8 mouse cellular contexts compared by ENCODE assay signal in genomic region chr8:116921005-116921336, GRCm38 (mm10). TPM values are rescaled to one million over a fixed set of nuclear protein-coding genes. Genes with fewer than 3 reads are reported as not detected.
DNase-seq lines count a peak whose midpoint lies in the region; ATAC-seq and TF ChIP-seq lines count a peak whose summit lies in the region.

No protein-coding gene starts in this region.

- no peak for TF ChIP-seq POLR2A in ES-Bruce4 (IDR thresholded peaks at IDR 0.05; ENCODE audit: insufficient read depth, low read length)
- no peak for TF ChIP-seq POLR2A in olfactory bulb, adult 2 months (IDR thresholded peaks at IDR 0.05; ENCODE audit: insufficient read depth, low read depth, low read length)

- ATAC-seq in heart, embryonic 16.5 days (replicated peaks; ENCODE audit: extremely low read depth, insufficient read depth, low FRiP score), result peak; percentile 53
- peak; percentile 52 for ATAC-seq in embryonic facial prominence, embryonic 13.5 days (ENCODE audit: insufficient number of reproducible peaks, insufficient read depth, low FRiP score, low TSS enrichment, low read depth)
- ATAC-seq in limb, embryonic 12.5 days (ENCODE audit: insufficient number of reproducible peaks, insufficient read depth, low FRiP score, low TSS enrichment, low read depth), result peak; percentile 74

- peak overlapping the region; percentile 96 for H3K27ac ChIP-seq in heart, embryonic 16.5 days (ENCODE audit: low read length)
- no peak overlapping the region for H3K27ac ChIP-seq in ES-Bruce4 (ENCODE audit: insufficient read depth, low read length)
- peak overlapping the region; percentile 74 for H3K27ac ChIP-seq in embryonic facial prominence, embryonic 13.5 days
- H3K27ac ChIP-seq in limb, embryonic 12.5 days, result peak overlapping the region; percentile 60
- peak overlapping the region; percentile 22; the same call in 1 of the 2 replicates for H3K27ac ChIP-seq in olfactory bulb, adult 2 months (ENCODE audit: insufficient read depth, low read depth, low read length)

- peak overlapping the region; percentile 91 for H3K9ac ChIP-seq in heart, embryonic 16.5 days (ENCODE audit: low read length)
- peak overlapping the region; percentile 84 for H3K9ac ChIP-seq in ES-Bruce4 (ENCODE audit: low read depth, poor library complexity, severe bottlenecking)
- H3K9ac ChIP-seq in embryonic facial prominence, embryonic 13.5 days, result peak overlapping the region; percentile 87
- H3K9ac ChIP-seq in limb, embryonic 12.5 days (replicated peaks), result peak overlapping the region; percentile 81

- peak overlapping the region; percentile 85 for H3K4me2 ChIP-seq in heart, embryonic 16.5 days (ENCODE audit: low read depth, low read length)
- peak overlapping the region; percentile 78 for H3K4me2 ChIP-seq in embryonic facial prominence, embryonic 13.5 days
- H3K4me2 ChIP-seq in limb, embryonic 12.5 days, result peak overlapping the region; percentile 76

- WGBS in heart, embryonic 16.5 days, result under 1% methylated on average over 22 of the region's 22 CpGs
- WGBS in embryonic facial prominence, embryonic 13.5 days, result under 1% methylated on average over 22 of the region's 22 CpGs
- WGBS in limb, embryonic 12.5 days, result under 1% methylated on average over 22 of the region's 22 CpGs
- under 1% methylated on average over 22 of the region's 22 CpGs for WGBS in olfactory bulb, adult 2 months

- no peak for TF ChIP-seq CTCF in ES-Bruce4 (IDR thresholded peaks at IDR 0.05; ENCODE audit: low read depth, low read length)
- TF ChIP-seq CTCF in olfactory bulb, adult 2 months (IDR thresholded peaks at IDR 0.05; ENCODE audit: insufficient read depth, low read depth, low read length), result no peak

- H3K27me3 ChIP-seq in heart, embryonic 16.5 days (ENCODE audit: control insufficient read depth, insufficient read depth, low read length), result no peaks in the 10 kb centered on the region
- H3K27me3 ChIP-seq in ES-Bruce4 (ENCODE audit: control insufficient read depth, insufficient read depth, low read length, poor library complexity, severe bottlenecking), result no peaks in the 10 kb centered on the region
- no peaks in the 10 kb centered on the region for H3K27me3 ChIP-seq in embryonic facial prominence, embryonic 13.5 days
- H3K27me3 ChIP-seq in limb, embryonic 12.5 days, result no peaks in the 10 kb centered on the region

- TF ChIP-seq EP300 in ES-Bruce4 (IDR thresholded peaks at IDR 0.05; ENCODE audit: insufficient read depth, low read depth, low read length), result no peak

- H3K36me3 ChIP-seq in heart, embryonic 16.5 days (ENCODE audit: control insufficient read depth, insufficient read depth), result peaks cover 10% of the 10 kb centered on the region; the same call in 1 of the 2 replicates
- H3K36me3 ChIP-seq in ES-Bruce4 (ENCODE audit: control insufficient read depth, insufficient read depth, low read length, poor library complexity, severe bottlenecking), result peaks cover 4% of the 10 kb centered on the region; the same call in 1 of the 2 replicates
- H3K36me3 ChIP-seq in embryonic facial prominence, embryonic 13.5 days, result peaks cover 17% of the 10 kb centered on the region
- peaks cover 13% of the 10 kb centered on the region for H3K36me3 ChIP-seq in limb, embryonic 12.5 days

- H3K4me3 ChIP-seq in heart, embryonic 16.5 days (ENCODE audit: low read length), result peak overlapping the region; percentile 73
- H3K4me3 ChIP-seq in ES-Bruce4 (ENCODE audit: low read depth, low read length), result peak overlapping the region; percentile 99
- H3K4me3 ChIP-seq in embryonic facial prominence, embryonic 13.5 days, result peak overlapping the region; percentile 78
- peak overlapping the region; percentile 81 for H3K4me3 ChIP-seq in limb, embryonic 12.5 days (replicated peaks)
- H3K4me3 ChIP-seq in olfactory bulb, adult 2 months (ENCODE audit: insufficient read depth, low read depth, low read length), result peak overlapping the region; percentile 73

- H3K4me1 ChIP-seq in heart, embryonic 16.5 days (ENCODE audit: control insufficient read depth, insufficient read depth, low read length), result peaks cover 16% of the 10 kb centered on the region
- H3K4me1 ChIP-seq in ES-Bruce4 (ENCODE audit: control insufficient read depth, insufficient read depth, low read length), result no peaks in the 10 kb centered on the region
- H3K4me1 ChIP-seq in embryonic facial prominence, embryonic 13.5 days, result peaks cover 17% of the 10 kb centered on the region
- peaks cover 15% of the 10 kb centered on the region for H3K4me1 ChIP-seq in limb, embryonic 12.5 days (replicated peaks)
- no peaks in the 10 kb centered on the region for H3K4me1 ChIP-seq in olfactory bulb, adult 2 months (ENCODE audit: control insufficient read depth, insufficient read depth, low read length)

- no peaks in the 10 kb centered on the region for H3K9me3 ChIP-seq in heart, embryonic 16.5 days (replicated peaks; ENCODE audit: control insufficient read depth, low read length)
- no peaks in the 10 kb centered on the region for H3K9me3 ChIP-seq in ES-Bruce4 (replicated peaks; ENCODE audit: control insufficient read depth, insufficient read depth, low read length, poor library complexity, severe bottlenecking)
- H3K9me3 ChIP-seq in embryonic facial prominence, embryonic 13.5 days, result no peaks in the 10 kb centered on the region
- H3K9me3 ChIP-seq in limb, embryonic 12.5 days, result no peaks in the 10 kb centered on the region

- no peak for DNase-seq in heart, adult 11 months
- DNase-seq in natural killer cell, adult 2 months (ENCODE audit: low spot score in 2 of 2), result no peak
- no peak for DNase-seq in kidney, adult 9 months

RNA-seq across cellular contexts. Expression of gene Cmc2, which starts 0.3 kb away (rescaled TPM):
- polyA plus RNA-seq in heart, embryonic 16.5 days (2015; fragmentation: Nextera tagmentation; extraction: Ambion mirVana), result 126 and 133 TPM in 2 replicates
- 23.0 and 23.3 TPM in 2 replicates for polyA plus RNA-seq in ES-Bruce4 (2011; ENCODE audit: insufficient read depth, insufficient read length, low read depth, missing spikeins)
- 78.7 and 80.7 TPM in 2 replicates for polyA plus RNA-seq in embryonic facial prominence, embryonic 13.5 days (2015; fragmentation: Nextera tagmentation; extraction: Ambion mirVana)
- 72.2 and 82.7 TPM in 2 replicates for polyA plus RNA-seq in limb, embryonic 12.5 days (2016; fragmentation: Nextera tagmentation; extraction: Ambion mirVana)
- polyA plus RNA-seq in olfactory bulb, adult 2 months (2012; ENCODE audit: insufficient read depth, insufficient read length, low replicate concordance, missing spikeins), result not detected in 2 replicates

RNA-seq across cellular contexts. Expression of gene Cenpn, which starts 0.6 kb away (rescaled TPM):
- 27.3 and 28.8 TPM in 2 replicates for polyA plus RNA-seq in heart, embryonic 16.5 days (2015; fragmentation: Nextera tagmentation; extraction: Ambion mirVana)
- polyA plus RNA-seq in ES-Bruce4 (2011; ENCODE audit: insufficient read depth, insufficient read length, low read depth, missing spikeins), result 48.0 and 49.1 TPM in 2 replicates
- polyA plus RNA-seq in embryonic facial prominence, embryonic 13.5 days (2015; fragmentation: Nextera tagmentation; extraction: Ambion mirVana), result 42.6 and 44.5 TPM in 2 replicates
- 47.5 and 47.6 TPM in 2 replicates for polyA plus RNA-seq in limb, embryonic 12.5 days (2016; fragmentation: Nextera tagmentation; extraction: Ambion mirVana)
- polyA plus RNA-seq in olfactory bulb, adult 2 months (2012; ENCODE audit: insufficient read depth, insufficient read length, low replicate concordance, missing spikeins), result not detected in 2 replicates

RNA-seq across cellular contexts. Expression of gene Atmin, which starts 22.2 kb away (rescaled TPM):
- 10.2 and 10.7 TPM in 2 replicates for polyA plus RNA-seq in heart, embryonic 16.5 days (2015; fragmentation: Nextera tagmentation; extraction: Ambion mirVana)
- 39.6 and 42.1 TPM in 2 replicates for polyA plus RNA-seq in ES-Bruce4 (2011; ENCODE audit: insufficient read depth, insufficient read length, low read depth, missing spikeins)
- 9.0 and 10.0 TPM in 2 replicates for polyA plus RNA-seq in embryonic facial prominence, embryonic 13.5 days (2015; fragmentation: Nextera tagmentation; extraction: Ambion mirVana)
- polyA plus RNA-seq in limb, embryonic 12.5 days (2016; fragmentation: Nextera tagmentation; extraction: Ambion mirVana), result 11.7 and 12.5 TPM in 2 replicates
- not detected in 2 replicates for polyA plus RNA-seq in olfactory bulb, adult 2 months (2012; ENCODE audit: insufficient read depth, insufficient read length, low replicate concordance, missing spikeins)

RNA-seq across cellular contexts. Expression of gene 1700030J22Rik, which starts 57.8 kb away (rescaled TPM):
- 0.70 and 1.6 TPM in 2 replicates for polyA plus RNA-seq in heart, embryonic 16.5 days (2015; fragmentation: Nextera tagmentation; extraction: Ambion mirVana)
- 2.6 and 4.8 TPM in 2 replicates for polyA plus RNA-seq in ES-Bruce4 (2011; ENCODE audit: insufficient read depth, insufficient read length, low read depth, missing spikeins)
- polyA plus RNA-seq in embryonic facial prominence, embryonic 13.5 days (2015; fragmentation: Nextera tagmentation; extraction: Ambion mirVana), result 2.4 and 2.7 TPM in 2 replicates
- polyA plus RNA-seq in limb, embryonic 12.5 days (2016; fragmentation: Nextera tagmentation; extraction: Ambion mirVana), result 2.0 and 2.3 TPM in 2 replicates
- not detected in 2 replicates for polyA plus RNA-seq in olfactory bulb, adult 2 months (2012; ENCODE audit: insufficient read depth, insufficient read length, low replicate concordance, missing spikeins)

Comparison
In these comparisons a context has a peak if more than half of its experiments do, and no peak if none do; other contexts are left out.
1. RNA of gene Cmc2, which starts 0.3 kb away (polyA plus RNA-seq): 126 to 133 TPM in heart, embryonic 16.5 days, 72.2 to 82.7 TPM in limb, embryonic 12.5 days, 78.7 to 80.7 TPM in embryonic facial prominence, embryonic 13.5 days and 23.0 to 23.3 TPM in ES-Bruce4; not detected in olfactory bulb, adult 2 months; every median in the first group is over 10 times any median in the second.
2. RNA of gene Cenpn, which starts 0.6 kb away (polyA plus RNA-seq): 48.0 to 49.1 TPM in ES-Bruce4, 47.5 to 47.6 TPM in limb, embryonic 12.5 days, 42.6 to 44.5 TPM in embryonic facial prominence, embryonic 13.5 days and 27.3 to 28.8 TPM in heart, embryonic 16.5 days; not detected in olfactory bulb, adult 2 months; every median in the first group is over 10 times any median in the second.
3. Peak in every context shown above with its lines, with median percentiles within 50 percentile points of each other: ATAC-seq, H3K4me2 ChIP-seq, H3K4me3 ChIP-seq and H3K9ac ChIP-seq.